Mouse (Mus musculus) cerebellum, adult (tissue): ENCODE measurements around the gene Agt.

Source experiments
- ATAC-seq: cut with Nextera tagmentation; 2 replicates; pipeline ENCODE4 v1.9.2; 2017; ENCODE audit warnings: mild to moderate bottlenecking, moderate library complexity, mixed read lengths; ENCODE audit not compliant: insufficient number of reproducible peaks, low FRiP score, low TSS enrichment

Gene Agt

DNA sequence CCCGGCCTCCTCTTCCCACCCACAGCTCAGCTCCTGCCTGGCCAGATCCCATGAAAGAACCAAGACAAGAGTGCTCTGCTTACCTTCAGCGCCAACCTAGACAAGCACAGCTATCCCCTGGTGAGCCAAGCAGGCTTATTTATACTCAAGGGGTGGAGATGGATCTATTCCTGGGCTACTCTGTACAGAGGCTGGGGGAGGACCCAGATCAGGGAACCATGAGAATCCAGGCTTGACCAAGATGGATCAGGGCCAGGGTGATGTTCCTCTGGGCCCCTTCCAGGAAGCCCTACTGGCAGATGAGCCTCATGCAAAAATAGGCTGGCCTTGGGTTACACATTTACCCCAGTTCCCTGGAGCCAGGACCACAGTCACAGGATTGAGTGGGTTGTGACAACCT, at the start of gene Agt:
TSS of gene Agt (minus strand) at position 114 of the 400 bp plus-strand sequence.
- no peak for ATAC-seq

DNA sequence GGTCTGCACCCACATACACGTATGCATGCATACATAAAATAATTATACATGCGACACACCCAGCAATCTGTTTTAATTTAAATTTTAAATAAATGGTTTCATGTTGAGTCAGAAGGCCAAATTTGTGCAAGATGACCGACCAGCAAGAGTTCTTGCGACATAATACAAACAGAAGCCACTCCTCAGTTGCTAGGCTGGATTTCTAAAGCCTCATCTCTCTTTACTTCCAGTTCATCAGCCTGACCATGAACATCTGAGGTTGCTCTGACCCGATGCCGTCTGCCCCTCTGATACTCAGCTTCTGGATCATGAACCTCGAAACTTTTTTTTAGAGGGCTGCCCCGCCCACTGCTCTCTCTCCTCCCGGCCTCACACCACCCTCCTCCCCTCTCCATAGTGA, 48.7 kb upstream of the Agt start:
- no peak for ATAC-seq

DNA sequence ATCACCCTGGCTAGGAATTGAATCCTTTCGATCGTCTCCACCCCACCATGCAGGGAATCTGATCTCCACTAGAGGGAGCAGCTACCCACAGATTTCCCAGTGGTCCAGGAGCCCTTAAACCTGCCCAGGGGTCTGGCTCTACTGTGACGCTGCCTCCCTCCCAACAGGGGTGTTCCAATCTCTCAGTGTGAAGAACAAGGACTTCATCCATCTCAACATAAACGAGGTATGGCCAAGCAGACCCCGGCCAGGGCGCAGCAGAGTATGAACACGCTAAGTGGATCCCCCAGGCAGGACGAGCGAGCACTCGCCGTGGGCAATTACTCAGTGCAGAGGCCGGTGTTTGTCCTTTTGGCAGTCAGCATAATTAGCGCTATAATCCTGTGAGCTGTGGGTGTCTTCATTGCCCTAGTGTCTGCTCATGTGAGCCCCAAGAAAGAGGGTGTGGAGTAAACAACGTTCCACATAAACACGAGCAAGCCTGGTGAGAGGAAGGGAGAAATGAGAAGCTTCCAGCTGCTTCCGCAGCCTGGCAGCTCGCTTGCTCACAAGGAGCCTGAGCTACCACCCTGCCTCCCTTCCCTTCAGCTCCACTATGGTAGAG, 47.9 kb upstream of the Agt start:
- ATAC-seq = peak; percentile 71

DNA sequence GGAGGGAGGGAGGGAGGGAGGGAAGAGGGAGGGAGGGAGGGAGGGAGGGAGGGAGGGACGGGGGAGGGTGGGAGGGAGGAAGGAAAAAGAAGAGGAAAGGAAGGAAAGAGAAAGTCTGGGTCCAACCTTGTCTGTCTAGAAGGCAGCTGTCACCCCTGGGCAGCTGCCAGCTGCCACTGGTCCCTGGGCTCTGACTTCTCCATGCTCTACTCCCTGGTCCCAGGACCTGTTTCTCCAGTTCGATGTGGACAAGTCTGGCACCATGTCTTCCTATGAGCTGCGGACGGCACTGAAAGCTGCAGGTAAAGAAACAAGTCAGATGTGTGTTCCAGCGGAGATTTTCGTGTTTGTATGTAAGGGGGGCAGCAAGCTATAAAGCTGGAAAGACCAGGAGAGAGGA, 44.8 kb upstream of the Agt start:
- ATAC-seq = no peak

DNA sequence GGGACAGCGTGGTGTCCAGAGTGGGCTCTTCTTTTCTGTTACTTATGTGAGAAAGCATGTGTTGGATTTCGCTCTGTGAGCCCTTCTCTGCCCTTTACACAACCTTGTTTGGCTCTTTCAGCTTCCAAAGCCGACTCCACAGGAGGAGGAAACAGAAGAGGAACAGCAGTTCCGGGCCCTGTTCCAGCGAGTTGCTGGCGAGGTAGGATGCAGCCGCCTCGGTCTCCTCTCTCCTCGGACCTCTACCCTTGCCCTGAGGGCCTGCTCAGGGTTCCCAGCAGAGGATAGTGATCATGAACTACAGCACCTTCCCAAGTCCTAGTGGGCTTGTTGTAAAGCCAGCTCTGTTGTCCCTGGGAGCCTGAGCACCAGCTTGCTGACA, 39.5 kb upstream of the Agt start:
- ATAC-seq = no peak

DNA sequence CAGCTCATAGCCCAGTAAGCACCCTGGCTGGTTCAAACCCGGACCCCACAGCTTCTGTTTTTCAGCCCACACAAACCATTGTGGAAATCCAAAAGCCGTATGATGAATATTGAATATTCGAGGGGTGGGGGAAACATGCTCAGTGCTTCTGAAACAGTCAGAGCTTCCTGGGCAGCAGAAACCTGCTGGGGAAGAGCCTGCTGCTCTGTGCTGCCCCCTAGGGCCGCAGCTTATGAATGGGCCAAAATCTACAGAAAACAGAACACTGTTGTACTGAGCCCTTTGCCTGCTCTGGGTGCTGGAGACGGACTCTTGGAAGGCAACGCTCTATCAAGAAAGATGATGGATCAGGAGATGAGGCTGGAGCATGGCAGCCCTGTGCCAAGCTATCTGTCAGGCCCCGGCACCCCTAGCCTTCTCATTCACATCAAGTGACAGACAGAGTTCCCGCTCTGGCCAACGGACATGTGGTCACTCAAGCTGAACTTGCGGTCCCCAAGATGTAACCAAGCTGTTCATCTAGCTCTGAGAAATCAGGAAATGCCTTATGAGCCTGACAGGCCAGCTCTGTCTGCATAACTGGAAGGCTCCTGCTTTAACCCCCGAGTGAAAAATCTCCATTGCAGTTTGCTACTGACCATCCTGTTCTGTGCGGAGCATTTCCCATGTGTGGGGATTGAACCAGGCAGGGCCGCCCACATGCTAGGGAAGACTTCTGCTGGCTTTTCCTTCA, 38.9 kb upstream of the Agt start:
- ATAC-seq = no peak

DNA sequence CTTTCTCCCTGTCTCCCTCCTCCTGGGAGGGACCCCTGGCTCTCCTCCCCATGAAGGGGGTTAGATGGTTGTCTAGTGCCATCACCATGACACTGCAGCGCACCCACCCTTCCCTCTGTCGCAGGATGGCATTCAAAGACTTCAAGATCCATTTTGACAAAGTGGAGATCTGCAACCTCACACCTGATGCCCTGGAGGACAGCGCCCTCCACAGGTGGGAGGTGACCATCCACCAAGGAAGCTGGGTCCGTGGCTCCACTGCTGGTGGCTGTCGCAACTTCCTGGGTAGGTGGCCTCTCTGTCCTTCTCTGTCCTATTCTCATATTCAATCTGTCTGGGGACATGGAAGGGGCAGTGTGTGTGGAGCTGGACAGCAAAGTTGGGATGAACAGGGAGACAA, 34.6 kb upstream of the Agt start:
- ATAC-seq = no peak

DNA sequence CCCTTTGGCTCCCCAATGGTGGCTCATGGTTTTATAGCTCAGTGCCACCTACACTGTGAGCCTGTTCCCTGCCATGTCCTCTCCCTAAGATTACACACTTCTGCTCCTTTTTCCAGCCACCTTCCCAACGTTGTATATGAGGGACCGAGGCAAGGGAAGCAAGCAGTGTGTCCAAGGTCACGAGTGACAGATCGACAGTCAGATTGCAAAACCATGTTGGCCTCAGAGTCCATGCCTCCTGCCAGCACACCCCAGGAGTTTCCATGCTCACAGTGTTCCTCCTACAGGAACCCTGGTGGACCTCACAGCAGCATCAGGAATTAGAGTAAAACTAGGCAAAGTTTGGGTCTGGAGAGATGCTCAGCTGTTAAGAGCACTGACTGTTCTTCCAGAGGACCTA, 19.9 kb upstream of the Agt start:
- no peak for ATAC-seq

DNA sequence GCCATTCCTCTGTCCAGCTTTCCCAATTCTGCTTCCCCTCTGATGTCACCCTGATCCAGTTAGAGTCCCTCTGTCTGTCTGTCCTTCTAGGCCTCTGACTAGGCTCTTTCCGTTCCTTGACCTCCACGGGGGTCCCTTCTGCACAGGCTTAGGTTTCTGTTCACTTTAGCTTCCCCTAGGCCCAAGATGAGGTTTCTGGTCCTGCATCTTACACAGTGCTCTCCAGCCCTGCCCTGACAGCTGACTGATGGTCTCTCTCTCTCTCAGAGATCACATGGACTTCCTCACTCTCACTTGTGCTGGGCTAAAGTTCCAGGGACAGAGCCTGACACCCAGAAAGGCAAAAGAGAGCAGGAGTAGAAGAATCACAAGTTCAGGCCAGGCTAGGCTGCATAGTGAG, 17.1 kb upstream of the Agt start:
- peak; percentile 11; the same call in 1 of the 2 replicates for ATAC-seq

DNA sequence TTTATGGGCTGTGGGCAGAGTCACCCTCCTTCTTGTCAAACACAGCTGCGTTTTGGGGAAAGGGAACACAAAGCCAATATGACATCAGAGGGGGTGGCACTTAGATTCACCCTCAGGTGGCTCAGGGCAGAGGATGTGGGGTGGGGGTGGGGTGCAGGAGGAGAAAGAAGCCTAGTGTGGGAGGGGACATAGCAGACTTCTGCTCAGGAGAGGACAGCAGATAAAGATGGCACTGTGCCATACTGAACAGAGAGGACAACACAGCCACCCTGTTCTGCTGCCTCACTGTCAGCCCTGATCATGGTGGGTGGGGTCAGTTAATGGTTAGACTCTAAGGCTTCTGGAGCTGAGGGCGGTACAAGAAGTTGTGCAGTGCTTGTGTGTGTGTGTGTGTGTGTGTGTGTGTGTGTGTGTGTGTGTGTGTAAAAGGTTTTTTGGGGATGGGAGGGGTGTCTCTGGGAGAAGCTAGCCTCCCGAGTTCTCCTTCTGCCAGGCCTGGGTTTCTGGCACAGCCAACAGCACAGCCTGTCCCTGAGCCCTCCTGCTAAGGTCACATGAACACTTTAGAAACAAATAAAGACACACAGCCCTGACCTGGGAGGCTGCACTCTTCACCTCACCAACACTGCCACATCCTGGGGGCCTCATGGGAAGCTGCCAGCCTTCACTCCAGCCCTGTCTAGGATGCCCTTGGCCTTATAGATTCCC, 16.4 kb upstream of the Agt start:
- ATAC-seq = peak; percentile 91

DNA sequence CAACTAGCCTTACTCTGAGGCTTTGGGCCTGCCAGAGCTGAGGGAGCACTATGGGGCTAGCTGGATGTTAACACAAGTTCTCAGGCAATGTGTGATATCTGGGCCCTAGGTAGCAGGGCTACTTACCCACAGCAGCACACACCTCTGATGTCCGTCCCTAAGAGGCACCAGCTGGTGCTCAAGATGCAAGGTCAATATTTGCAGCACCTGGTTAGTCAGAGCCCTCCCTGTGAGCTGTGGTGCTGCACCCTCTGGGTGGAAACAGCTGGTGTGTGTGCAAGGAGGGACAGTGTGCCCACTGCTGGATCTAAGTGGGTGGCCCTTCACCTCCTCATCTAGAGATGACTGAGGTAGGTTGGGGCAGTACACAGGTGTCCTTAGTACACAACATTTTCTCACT, 7.2 kb upstream of the Agt start:
- ATAC-seq = no peak

DNA sequence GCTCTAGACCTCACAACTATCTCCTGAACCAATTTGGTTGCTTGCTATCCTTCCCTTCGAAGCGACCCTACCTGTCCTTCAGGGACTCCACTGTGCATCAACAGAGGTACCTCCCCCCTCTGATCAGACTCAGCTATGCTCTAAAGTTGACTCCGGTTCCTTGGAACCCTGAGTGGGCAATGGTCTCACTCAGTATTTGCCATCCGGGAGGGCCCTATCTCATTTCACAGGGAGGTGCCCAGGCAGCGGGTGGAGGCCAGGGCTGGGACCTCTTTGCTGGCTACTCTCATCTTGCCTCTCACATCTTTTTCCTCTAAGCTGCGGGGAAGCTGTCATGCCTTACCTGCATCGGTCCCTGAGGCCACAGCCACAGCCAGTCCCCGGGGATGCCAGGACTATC, 6.3 kb upstream of the Agt start, which contains the start of gene Capn9:
TSS of gene Capn9 (plus strand) at position 301 of the 400 bp plus-strand sequence.
- no peak for ATAC-seq

DNA sequence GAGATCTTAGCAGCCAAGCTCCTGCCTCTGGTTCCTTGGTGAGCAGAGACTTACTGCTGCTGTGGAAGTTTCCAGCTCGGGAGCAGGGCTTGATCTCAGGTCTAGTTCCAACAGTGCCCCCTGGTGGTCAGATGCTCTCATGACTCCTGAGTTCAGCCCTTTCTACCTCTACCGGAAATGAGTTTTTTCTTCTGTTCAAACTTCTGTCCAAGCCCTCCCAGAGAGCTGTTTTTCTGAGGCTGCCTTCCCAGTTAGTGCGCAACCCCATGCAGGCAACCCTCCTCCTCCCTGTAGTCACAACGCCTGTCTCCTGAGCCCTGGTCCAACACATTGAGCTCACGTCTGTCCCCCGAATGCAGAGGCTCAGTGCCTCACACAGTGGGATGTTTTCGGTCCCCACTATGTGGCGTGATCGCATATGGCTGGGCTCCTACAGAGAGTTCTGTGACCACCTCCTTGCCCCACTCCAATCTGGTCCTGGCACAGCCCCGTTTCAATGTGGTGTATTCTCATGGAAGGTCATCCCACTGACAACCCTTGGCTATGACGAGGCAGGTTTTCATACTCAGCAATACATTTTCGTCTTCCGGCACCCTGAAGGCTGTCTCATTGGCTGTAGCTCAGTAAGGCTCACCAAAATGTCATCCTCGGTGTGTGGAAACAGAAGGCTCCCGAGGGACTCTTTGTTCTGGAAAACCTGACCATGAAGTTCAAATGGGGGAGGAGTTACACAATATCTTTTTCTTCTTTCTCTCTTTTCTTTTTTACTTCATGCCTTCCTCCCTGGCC, 4.2 kb upstream of the Agt start:
- peak; percentile 47 for ATAC-seq

DNA sequence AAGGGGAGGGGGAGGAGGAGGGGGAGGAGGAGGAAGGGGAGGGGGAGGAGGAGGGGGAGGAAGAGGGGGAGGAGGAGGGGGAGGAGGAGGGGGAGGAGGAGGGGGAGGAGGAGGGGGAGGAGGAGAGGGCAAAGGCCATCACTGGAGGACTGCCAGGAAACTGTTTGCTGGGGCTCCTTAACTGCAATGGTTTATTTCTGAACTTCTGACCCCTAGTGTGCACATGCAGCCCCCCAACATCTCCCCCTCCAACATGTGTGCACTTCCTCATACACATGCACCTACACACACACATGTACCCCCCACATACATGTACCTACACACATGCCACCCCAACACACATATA, 2.9 kb upstream of the Agt start:
- ATAC-seq = no peak

DNA sequence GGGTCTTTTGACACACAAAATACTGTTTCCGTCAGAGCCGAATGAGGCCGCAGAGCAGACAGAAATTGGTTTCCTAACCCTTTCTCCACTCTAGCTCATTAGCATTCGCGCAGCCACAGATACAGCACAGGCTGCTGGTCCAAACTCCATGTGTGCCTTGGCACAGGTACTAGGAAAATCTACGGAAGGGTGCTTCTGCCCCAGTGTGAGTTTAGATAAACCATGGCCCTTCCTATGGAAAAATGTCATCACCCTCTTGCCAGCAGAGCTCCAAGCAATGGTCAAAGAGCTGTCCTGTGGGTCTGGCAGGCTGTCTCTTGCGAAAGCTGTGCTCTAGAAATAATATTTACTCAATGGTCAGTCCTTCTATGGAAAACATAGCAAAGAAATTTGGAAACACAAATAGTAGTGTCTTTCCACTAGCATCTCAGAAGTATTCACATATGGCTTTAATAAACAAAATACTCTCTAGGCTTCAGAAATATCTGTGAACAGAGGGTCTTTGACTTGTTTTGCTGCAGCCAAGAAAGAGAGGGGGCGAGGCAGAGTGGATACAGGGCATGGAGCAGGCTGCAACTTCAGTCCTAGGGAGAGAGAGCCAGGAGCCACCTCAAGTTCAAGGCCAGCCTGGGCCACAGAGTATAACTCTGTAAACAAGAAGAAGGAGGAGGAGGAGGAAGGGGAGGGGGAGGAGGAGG, 2.4 kb upstream of the Agt start:
- no peak for ATAC-seq

DNA sequence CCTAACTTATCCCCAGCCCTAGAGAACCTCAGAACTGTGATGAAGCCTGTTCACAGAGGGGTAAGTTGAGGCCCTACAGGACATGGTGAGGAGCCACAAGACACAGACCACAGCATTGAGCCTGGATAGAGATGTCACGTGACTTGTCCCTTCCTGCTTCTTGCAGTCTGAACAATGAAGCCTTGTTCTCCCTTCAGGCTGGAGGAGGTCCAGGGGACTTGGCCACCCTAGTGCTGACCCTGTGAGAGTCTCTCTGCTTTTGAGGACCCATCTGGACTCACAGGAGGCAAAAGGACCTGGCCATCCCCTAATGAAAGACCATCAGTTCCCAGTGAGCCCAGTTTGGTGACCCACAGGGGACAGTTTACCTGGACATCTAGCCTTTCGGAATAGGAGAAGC, 406 bp downstream of the Agt start:
- no peak for ATAC-seq

DNA sequence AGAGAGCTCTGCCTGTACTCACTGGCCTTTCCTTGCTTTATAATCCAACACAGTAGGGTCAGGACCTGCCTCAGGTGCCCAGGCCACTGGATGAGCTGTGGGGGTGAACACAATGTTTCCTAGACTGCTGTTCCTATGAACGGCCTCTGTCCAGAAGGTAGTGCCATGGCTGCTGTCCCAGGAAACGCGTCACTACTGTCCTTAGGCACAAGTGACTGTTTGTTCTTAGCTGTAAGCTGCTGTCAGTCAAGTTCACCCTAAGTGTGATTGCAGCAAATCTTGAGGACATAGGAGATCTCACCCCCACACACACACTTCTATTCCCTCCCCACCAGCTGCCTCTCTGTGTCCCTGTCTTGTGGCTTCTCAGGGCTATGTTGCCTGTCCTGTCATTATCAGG, 1.9 kb downstream of the Agt start:
- ATAC-seq = no peak

DNA sequence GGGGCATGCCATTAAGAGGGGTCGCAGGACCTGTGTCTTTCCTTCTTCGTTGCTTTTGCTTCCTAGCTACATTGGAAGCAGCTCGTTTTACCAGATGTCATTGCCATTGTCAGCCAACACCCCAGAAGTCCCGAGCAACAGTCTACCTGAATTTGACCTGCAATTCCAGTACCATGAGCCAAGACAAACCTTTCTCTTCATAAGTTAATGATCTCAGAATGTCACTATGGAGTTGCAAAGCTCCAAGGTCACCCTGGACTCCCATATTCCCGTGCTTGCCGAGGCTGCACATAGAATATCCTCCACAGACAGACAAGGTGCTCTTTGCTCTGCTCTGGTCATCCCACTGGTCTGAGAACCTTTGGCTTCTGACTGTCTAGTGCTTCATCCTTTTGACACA, 2.4 kb downstream of the Agt start:
- no peak for ATAC-seq

DNA sequence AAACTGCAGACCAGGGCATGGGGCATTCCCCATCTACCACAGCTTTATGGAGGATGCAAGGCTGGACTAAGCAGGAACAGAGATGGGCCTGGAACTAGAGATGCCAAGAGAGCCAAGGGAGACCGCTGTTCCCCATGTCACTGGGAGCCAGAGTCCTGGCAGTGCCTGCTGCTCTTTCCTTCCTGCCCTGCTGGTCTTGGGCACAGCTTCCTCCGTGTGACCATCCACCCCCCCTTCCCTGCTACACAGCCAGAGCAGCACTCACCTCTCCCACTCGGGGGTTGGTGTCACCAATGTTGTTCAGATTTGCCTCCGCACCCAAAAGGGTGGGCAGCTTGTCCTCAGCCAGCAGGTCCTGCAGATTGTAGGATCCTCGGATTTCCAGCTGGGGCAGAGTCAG, 12.0 kb downstream of the Agt start:
- peak; percentile 75; the same call in 1 of the 2 replicates for ATAC-seq

DNA sequence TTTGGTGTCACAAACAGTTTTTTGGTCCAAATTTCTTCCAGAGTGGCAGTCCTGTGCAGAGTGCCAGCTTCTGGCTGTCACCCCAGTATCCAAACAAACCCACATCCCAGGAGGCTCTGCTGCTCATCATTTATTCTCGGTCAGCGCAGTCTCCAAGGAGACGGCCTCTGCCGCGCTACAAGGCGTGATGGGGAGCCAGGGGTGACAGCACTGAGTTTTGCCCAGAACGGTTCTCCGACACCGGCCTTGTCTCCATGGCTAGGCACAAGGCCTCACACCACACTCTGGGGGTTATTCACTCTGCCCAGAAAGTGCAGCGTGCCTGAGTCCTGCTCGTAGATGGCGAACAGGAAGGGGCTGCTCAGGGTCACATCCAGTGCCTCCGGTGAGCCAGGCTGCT, 12.8 kb downstream of the Agt start:
- peak; percentile 60; the same call in 1 of the 2 replicates for ATAC-seq
